Mouse (Mus musculus) induced T-regulatory cell, adult 2 months (primary cell): ENCODE measurements around the gene Klhl5.
A peak's percentile ranks its signal among the peaks of the same experiment; 100 is the strongest.
"Not testable (repeated sequence)": the region's sequence is repeated elsewhere in the genome, so short reads cannot be mapped to it uniquely, and the experiment has no call there.

ENCODE experiments used
- DNase-seq: peaks from one replicate; pipeline ENCODE4 v3.0.0-alpha.2; 2012; ENCODE audit warnings: low read depth

Klhl5 gene

DNA sequence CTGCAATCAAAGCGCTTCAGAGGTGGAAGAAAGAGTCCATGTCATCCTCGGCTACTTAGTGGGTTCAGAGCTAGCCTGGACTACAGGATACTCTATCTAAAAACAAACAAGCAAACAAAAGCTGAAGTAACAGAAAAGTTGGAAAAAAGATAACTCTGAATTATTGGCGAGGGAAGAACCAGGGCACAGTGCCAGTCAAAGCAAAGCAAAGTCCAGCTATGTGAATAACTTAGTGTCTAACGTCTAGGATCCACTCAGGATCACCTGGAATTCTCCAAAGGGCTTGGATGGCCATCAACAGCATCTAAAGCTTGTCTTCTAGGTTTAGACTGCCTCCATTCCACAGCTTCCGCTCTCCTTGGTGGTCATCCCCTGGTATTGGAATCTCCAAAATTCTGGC is 9.9 kb upstream of the Klhl5 start:
- no peak for DNase-seq

DNA sequence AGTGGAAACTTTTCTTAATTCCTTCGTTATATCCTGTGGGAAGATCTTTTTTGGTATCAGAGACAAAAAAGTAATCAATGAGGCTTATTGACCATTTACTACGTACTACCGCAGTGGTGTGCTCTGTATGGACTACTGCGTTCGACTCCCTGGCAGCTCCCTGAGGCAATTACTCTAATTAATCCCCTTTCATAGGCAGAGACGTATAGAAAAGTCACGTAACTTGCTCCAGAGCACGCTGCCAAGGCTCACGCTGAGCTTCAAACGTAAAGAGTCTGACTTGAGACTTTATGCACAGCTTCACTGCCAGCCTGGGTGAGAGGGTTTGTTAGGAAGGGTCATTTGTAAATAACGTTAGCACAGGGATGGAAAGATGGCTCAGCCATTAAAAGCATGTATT is 7.3 kb upstream of the Klhl5 start:
- DNase-seq: no peak

DNA sequence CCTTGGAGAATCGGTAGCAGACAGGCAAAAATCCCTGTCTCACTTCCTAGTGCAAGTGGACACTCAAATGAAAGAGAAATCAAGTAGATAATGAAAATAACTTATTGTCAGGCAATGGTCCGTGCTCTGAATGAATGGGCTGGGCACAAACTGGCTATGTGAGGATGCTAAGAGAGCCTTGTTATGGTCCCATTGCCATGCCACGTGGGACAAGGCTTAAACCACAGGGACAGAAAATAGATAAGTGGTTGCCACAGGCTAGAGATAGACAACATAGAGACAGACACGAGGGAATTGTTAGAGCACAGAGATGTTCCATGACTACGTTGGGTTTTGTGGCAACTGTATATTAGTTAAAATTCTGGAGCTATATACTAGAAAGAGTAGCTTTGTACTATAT is 6.1 kb upstream of the Klhl5 start:
- no peak for DNase-seq

DNA sequence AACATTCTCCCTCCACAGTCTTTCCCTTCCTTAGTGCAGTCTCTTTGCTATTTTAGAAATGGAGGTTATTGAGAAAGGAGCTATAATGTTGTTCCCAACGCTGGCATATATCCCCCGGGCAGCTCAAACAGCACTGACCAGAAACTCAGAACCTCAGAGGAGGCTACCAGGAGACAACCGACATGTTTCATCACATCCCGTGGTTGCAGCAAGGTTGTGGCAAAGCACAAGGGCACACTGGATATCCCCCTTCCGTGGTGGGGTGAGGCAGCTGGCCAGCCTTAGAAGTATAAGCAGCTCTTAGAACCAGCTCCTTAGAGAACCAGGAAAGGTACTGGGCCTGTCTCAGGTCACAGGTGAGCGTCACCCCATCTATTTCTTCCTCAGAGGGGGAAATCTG is 5.7 kb upstream of the Klhl5 start:
- DNase-seq: no peak

DNA sequence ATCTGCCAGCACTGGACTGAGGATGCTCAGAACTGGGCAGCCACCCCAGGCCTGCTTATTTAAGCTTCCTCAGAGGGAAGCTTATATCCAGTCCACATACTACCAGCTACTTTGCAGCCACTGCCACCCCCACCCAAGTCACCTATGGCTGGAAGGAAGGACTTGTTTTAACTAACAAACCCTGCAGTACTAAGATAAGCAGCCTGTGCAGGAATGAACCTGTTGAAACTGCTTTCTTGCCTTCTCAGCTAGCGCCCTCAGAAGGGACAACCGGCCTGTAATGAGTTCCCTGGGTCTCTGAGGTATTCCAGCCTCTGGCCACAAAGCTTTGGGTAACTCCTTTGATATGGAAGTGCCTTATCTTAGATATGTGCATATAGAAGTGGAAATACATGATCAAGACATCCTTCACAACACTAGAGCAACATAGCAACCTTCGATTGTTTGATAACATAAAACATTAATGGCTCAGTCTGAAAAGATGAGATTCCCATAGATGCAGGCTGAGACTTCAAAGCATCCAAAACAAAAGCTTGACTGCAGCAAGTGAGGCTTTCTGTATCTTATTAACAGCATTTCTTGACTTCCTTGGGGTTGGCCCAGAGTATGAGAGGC is 5.2 kb upstream of the Klhl5 start:
- DNase-seq: no peak

DNA sequence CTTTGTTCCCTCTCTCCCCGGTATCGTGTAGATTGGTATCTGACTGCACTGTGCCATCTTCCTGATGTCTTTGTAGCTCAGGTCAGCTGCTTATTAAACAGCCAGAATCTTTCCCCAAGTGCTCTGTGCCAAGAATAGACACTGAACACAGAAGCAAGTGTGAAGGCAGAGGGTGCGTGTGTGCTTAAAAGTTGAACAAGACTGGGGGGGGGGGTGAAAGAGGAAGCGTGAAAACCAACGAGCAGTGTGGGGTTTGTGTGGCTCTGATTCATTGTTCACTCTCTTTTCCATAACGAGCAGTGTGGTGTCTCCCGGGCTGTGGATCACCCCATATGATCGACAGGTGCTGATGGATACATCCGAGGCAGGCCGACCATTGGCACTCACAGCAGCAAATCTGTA is 4.7 kb upstream of the Klhl5 start:
- DNase-seq: peak; percentile 53

DNA sequence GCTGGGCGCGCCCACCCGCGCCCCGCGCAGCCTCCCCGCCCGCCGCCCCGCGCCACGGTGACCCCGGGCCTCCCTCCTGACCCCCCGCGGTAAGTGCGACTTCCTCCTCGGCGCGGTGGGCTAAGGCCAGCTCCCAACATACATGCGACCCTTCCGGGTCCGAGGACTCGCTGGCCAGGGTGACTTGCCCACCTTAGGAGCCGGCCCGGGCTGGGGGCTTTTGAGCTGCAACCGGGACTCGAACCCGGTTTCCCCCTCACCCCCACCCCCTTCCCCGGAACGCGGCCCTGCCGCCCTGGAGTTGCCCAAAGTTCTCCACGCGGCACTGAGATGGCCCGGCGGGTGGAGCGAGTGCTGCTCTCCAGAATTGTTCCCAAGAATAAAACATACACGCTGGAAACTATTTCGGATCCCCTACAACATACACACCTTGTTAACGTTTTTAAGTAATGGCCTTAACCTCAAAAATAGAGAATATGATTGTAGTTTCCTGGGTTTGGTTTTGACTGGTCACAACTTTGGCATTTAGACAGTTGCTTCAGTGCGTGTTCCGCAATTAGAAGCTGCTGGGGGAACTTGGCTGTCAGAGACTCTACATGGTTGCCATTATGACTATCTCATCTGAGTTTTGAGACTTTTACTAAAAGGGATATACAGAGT is 564 bp downstream of the Klhl5 start:
- DNase-seq: peak; percentile 65

DNA sequence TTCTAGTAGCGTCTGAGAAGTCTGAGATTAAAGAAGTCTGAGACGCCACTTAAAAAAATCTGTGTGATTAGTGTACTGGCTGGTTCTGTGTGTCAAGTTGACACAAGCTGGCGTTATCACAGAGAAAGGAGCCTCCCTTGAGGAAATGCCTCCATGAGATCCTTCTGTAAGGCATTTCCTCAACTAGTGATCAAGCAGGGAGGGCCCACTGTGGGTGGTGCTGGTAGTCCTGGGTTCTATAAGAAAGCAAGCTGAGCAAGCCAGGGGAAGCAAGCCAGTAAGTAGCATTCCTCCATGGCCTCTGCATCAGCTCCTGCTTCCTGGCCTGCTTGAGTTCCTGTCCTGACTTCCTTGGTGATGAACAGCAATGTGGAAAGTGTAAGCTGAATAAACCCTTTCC is 4.9 kb downstream of the Klhl5 start:
- DNase-seq: not testable (repeated sequence)

DNA sequence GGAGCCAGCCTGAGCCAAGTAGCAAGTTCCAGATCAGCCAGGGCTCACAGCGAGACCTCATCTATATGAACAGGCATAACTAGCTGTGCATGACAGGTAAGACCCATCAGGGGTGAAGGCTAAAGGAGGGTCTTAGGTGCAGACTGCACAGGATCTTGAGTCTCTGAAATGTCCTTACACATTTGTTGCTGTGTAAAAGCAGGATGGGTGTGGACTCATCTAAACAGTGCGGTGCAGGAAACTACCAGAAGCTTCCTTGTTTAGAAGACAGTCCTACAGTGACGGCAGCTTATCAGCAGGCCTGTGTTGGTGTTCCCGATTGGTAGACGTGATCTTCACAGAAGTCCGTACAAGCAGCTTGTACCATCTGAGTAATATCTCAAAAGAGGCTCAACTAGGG is 6.0 kb downstream of the Klhl5 start:
- peak; percentile 52 for DNase-seq

DNA sequence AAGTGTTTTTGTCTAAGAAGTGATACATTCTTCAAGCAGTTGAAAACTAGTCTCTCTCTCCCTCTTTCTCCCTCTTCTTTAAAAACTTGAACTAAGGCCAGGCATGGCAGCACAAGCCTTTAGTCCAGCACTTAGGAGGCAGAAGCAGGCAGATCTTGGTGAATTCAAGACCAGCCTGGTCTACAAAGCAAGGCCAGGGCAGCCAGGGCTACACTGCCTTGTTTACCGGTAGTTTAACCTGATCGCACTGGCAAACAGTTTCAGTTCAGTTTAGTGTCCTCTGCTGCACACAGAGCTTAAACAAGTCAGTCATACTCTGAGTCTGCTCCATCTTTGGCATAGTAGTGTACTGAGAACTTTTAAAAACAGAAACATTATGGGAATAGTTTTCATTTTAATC is 9.4 kb downstream of the Klhl5 start:
- DNase-seq: no peak

DNA sequence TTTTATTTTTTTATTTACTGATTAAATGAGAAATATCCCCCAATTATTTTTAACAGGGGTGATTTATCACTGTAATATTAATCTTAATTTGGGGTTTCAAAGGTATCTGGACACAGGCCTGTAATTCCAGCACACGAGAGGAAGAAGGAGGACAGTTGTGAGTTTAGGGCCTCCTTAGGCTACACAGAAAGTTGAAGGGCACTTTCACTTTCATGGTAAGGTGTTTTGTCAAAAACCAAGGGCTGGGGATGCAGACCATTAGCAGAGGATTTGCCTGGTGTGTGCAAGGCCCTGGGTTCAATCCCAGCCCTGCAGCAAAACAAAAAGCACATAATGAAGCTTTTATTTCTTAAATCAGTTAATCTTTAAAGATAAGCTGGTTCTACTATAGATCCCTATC is 12.2 kb downstream of the Klhl5 start:
- peak; percentile 29 for DNase-seq

DNA sequence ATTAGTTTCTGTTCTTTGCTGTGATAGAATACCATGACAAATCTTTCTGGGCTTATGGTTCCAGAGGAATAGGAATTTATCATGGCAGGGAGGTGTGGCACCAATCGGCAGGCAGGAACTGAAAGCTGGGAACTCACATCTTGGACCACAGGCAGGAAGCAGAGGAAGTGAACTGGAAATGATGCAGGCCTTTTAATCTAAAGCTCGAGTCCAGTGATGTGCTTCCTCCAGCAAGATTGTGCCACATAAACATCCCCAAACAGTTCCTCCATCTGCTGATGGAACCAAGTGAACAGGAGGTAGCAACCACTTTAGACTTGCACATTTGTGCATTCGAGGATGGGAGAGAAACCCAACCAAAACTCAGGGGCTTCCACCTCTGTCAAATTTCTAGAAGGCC is 12.6 kb downstream of the Klhl5 start:
- DNase-seq: peak; percentile 26

DNA sequence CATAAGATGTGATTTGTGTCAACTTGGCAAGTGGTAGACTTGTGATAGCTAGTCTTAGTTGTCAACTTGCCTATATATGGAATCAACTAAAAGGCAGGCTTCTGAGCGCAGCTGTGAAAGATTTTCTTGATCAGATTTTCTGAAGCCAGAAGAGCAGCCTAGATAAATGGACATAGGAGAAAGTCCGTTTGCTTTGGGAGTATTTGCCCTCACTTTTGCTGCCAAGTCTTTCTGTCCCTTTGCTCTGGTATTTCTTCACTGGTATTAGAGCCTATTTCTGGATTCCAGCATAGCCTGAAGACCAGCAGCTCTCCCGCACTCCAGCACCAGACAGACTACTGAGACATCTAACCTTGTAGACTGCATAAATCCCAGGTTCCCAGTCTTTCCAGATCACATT is 15.3 kb downstream of the Klhl5 start:
- no peak for DNase-seq

DNA sequence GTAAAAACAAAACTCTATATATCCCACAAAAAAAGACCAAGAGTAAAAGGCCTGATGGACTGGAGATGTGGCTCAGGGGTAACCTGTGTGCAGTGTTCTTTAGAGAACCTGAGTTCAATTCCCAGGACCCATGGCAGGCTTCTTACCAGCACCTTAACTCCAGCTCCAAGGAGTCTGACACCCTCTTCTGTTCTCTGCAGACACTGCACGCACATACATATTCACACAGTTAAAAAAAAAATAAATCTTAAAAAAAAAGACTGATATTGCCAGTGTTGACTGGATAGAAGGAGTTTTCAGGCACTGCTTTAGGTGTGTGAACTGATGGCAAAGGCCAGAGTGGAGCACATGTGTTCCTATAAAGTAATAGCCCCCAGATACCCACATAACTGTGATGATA is 18.8 kb downstream of the Klhl5 start:
- no peak for DNase-seq

DNA sequence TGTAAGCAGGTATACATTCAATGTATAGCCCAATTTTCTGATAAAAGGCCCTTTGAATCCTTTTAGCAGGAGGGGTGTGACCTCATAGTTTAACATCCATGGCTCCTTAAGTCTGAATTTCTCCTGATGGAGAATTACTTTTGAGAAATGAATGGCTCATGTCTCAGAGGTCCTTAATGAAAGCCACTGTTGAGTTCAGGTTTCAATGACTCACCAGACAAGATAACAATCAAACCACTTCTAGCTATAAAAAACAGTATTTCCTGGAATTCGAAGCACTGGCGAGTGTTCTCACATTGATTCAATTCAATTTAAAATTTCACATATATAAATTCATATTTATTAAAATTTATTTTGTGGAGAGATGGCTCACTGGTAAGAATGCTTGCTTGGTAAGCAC is 21.1 kb downstream of the Klhl5 start:
- DNase-seq: no peak

DNA sequence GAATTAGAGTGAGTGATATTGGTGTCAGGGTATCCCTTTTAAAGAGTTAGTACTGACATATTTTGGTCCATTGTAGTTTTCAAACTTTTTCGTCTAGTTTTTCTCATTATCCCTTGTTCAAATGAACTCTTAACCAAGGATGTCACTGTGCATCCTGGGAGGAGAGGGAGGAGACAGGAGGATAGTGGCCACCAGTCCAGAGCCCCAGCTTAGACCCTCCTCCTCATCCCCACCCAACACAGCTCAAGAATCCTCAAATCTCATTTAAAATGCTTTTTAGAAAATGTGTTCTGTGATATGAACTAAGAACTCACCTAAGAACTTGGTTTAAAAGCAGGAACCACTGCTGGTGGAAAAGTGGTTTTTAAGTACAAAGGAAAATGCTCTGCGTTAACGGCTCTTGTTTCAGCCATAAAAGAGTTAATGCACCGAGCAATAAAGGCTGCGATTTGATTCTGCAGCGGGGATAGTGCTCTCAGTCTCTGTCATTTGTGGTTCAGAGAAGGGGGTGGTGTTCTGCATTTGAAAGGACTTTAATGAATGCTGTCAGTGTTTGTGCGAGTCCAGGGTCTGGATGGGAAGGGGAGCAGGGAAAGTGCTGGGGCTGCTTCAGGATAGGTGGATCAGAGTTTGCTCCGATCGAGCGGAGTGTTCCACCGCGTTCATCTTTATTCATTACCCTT is 23.3 kb downstream of the Klhl5 start:
- no peak for DNase-seq

DNA sequence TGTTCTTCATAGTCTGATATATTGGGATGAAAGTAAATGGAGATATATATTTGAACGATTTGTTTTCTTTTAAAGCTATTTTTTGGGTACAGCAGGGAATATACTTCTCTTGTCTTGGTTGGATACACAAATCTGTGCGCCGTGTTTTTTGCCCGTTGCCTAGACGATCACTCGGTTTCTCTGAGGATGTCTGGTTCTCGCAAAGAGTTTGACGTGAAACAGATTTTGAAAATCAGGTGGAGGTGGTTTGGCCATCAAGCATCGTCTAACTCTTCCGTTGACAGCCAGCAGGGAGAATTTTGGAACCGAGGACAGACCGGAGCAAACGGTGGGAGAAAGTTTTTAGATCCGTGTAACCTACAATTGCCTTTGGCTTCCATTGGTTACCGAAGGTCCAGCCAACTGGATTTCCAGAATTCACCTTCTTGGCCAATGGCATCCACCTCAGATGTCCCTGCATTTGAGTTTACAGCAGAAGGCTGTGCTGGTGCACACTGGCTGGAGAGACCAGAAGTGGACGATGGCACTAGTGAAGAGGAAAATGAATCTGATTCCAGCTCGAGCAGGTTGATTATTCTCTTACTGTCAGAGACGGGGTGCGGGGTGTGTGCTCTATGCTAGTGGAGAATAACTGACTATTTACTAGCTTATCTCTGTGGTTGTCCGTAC is 24.0 kb downstream of the Klhl5 start:
- DNase-seq: no peak

DNA sequence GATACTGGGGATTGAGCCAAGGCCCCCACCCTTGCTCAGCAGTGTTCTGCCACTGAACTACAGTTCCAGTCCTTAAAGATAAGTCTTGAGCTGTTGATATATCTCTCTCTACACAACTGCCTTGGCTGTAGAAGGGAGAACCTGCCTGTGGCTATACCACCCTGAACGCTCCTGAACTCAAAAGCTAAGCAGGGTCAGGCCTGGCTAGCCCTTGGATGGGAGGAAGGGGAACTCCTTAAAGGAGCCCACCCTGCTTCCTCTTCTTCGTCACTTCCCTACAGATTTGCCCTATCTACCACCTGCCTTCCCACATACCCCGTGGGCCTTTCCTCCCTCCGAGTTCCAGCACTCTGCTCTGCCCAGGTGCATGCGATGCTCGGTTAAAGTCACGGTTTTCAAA is 28.8 kb downstream of the Klhl5 start:
- no peak for DNase-seq

DNA sequence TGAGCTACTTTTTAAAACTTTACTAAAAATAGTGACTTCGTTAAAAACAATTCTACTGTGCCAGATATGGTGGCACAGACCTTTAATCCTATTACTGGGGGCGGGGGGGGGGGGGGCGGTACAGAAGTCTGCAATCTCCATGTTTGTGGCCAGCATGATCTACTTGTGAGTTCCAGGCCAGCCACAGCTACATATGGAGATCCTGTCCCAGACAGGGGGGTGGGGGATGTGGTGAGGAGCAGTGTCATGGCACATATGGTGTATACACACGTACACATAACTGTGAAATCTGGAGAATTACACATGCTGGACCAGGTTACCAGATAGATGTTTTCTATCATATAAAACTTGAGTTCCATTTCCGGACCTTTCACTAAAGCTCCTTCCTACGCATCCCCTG is 29.7 kb downstream of the Klhl5 start:
- no peak for DNase-seq

DNA sequence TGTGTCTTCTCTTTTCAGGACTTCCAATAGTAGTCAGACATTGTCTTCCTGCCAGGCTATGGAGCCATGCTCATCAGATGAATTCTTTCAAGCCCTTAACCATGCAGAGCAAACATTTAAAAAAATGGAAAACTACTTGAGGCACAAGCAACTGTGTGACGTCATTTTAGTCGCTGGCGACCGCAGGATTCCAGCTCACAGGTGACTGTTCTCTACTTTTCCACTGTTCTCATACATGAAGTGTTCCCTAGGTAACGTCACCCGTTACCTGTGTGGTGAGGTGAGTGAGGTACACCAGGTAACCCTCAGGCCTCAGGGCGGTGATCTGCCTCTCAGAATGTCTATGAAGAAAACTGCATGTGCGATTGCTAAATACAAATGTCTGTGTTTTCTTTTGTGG is 33.9 kb downstream of the Klhl5 start:
- no peak for DNase-seq

DNA sequence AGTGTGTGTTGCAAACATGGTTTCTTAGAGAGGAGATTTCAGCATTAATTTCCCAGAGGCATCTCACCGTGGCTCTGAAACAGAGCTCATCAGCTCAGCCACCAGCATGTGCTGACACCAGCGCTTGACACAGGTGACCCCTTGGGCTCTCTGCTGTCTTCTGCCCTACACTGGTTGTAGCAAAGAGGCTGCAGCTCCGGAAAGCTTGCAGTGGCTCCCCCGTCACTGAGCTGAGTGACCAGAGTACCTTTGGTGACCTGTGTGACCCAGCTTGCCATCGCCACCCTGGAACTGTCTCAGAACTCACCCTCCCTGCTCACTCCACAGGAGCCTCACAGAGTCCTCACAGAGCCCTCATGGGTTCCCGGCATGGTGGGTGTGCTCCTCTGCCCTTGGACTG is 34.9 kb downstream of the Klhl5 start:
- no peak for DNase-seq

DNA sequence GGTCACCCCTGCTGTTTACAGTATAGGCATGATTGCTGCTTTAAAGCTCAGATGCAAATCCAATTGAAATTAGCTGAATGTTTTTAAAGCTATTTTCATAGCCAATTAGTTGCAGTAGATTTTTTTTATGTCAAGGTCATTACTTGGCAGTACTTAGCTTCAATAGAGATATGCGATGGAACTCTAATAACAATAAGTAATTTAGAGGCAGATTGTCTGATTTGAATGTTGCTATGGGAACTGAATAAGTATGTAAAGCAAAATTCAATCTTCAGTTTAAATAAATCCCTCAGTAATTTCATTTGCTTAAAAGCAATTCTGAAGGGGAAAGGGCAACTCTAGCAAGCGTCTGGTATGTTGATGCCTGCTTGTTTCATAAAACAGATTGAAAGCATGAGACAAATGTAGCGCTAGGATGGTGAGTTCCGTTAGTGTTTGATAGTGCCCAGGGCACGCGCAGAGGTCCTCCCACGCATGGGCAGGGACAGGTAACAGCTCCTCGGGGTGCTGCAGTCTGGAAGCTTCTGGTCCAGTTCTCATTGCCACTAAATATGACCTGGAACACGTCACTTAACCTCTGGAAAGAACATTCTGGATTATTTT is 38.3 kb downstream of the Klhl5 start:
- DNase-seq: no peak

DNA sequence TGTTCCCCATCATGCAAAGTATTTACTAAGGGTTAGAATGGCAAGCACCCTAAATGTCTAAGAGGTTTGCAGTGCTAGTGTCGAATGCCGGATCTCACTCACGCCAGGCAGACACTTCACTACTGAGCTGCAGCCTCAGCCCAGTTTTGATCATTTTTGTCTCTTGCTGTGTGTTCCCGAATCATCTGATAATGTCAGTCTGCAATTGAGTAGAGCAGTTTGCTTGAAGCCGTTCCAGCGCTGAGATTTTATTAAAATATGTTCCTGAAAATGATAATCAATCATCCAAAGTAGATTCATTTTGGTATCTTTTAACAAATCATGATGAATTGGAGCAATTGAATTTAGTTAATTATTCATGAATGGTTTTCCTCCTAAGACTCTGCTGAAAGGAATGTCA is 39.4 kb downstream of the Klhl5 start:
- DNase-seq: no peak
